Mouse (Mus musculus): Measurements from ENCODE around the gene Tex44.
"Not testable (repeated sequence)": the region's sequence is repeated elsewhere in the genome, so short reads cannot be mapped to it uniquely, and the experiment has no call there.

- TF ChIP-seq CTCF (IDR thresholded peaks at IDR 0.05; ENCODE audit: borderline replicate concordance, extremely low read depth, insufficient read depth, insufficient read length) = peak; percentile 42; the same call in 1 of the 2 replicates
- TF ChIP-seq POLR2A (IDR thresholded peaks at IDR 0.05; ENCODE audit: borderline replicate concordance, extremely low read depth, insufficient read depth, insufficient read length, poor library complexity, severe bottlenecking) = not testable (repeated sequence)
Observed at GRCm38 (mm10) chr1:86471504-86471961, 45.4 kb downstream of the Tex44 start.
